In genomic region chr6:114719665-114720064, GRCm38 (mm10) we compare ENCODE assay signal across 18 mouse cellular contexts.
DNase-seq lines count a peak whose midpoint lies in the region; ATAC-seq and TF ChIP-seq lines count a peak whose summit lies in the region.
"Had no signal": no experiment of that assay in that cellular context is flagged by ENCODE, and none has a peak within 500 bp of the region (broad histone marks: within the 10 kb centered on the region; RNA-seq: fewer than 3 reads in every experiment).

No protein-coding gene starts in this region.

- no peak for TF ChIP-seq POLR2A in cortical plate, adult 2 months (IDR thresholded peaks at IDR 0.05; ENCODE audit: extremely low read depth, insufficient read depth, low read length)

- intact Hi-C loops in heart, postnatal 36 days (cut with DNase I): no loop called here

- TF ChIP-seq CTCF in cortical plate, adult 2 months (IDR thresholded peaks at IDR 0.05; ENCODE audit: extremely low read depth, insufficient read depth, low read length): no peak

- no peak overlapping the region for H3K4me3 ChIP-seq in heart, embryonic 10.5 days
- no peak overlapping the region for H3K4me3 ChIP-seq in kidney, embryonic 15.5 days (replicated peaks)
- H3K4me3 ChIP-seq in cortical plate, adult 2 months (ENCODE audit: insufficient read depth, low read length): no peak overlapping the region
- H3K4me3 ChIP-seq: embryonic facial prominence, embryonic 13.5 days; limb, embryonic 15.5 days; midbrain, embryonic 13.5 days had no signal

- 0 out of 2 replicates have a peak overlapping the region, but pooled peaks have one; percentile 71 for H3K27ac ChIP-seq in heart, embryonic 10.5 days
- no peak overlapping the region for H3K27ac ChIP-seq in kidney, embryonic 15.5 days
- peak overlapping the region; percentile 4; the same call in 1 of the 2 replicates for H3K27ac ChIP-seq in cortical plate, adult 2 months (ENCODE audit: insufficient read depth, low read length)
- H3K27ac ChIP-seq: embryonic facial prominence, embryonic 13.5 days; macrophage; midbrain, embryonic 13.5 days had no signal

- no peak for ATAC-seq in kidney, embryonic 15.5 days (replicated peaks; ENCODE audit: low FRiP score)
- ATAC-seq: intestine, embryonic 16.5 days; liver, postnatal 0 days; midbrain, embryonic 13.5 days had no signal

- 0 out of 2 replicates have a peak, but pooled peaks cover 4% of the 10 kb centered on the region for H3K36me3 ChIP-seq in heart, embryonic 10.5 days
- no peaks in the 10 kb centered on the region for H3K36me3 ChIP-seq in kidney, embryonic 15.5 days
- H3K36me3 ChIP-seq: embryonic facial prominence, embryonic 13.5 days; limb, embryonic 15.5 days; midbrain, embryonic 13.5 days had no signal

- H3K9ac ChIP-seq in kidney, embryonic 15.5 days: no peak overlapping the region
- H3K9ac ChIP-seq: embryonic facial prominence, embryonic 13.5 days; limb, embryonic 15.5 days; liver, postnatal 0 days; midbrain, embryonic 13.5 days had no signal

- 27% methylated on average over 8 of the region's 8 CpGs for WGBS in heart, embryonic 10.5 days
- 61% methylated on average over 8 of the region's 8 CpGs for WGBS in kidney, embryonic 15.5 days

- no peaks in the 10 kb centered on the region for H3K9me3 ChIP-seq in heart, embryonic 10.5 days
- H3K9me3 ChIP-seq in kidney, embryonic 15.5 days (replicated peaks): no peaks in the 10 kb centered on the region
- H3K9me3 ChIP-seq: embryonic facial prominence, embryonic 13.5 days; limb, embryonic 15.5 days; midbrain, embryonic 13.5 days had no signal

- H3K4me2 ChIP-seq in kidney, embryonic 15.5 days: no peak overlapping the region
- H3K4me2 ChIP-seq: embryonic facial prominence, embryonic 13.5 days; limb, embryonic 15.5 days; midbrain, embryonic 13.5 days had no signal

- 0 out of 2 replicates have a peak, but pooled peaks cover 2% of the 10 kb centered on the region for H3K27me3 ChIP-seq in heart, embryonic 10.5 days (ENCODE audit: insufficient read depth, poor library complexity, severe bottlenecking)
- no peaks in the 10 kb centered on the region for H3K27me3 ChIP-seq in kidney, embryonic 15.5 days
- H3K27me3 ChIP-seq: embryonic facial prominence, embryonic 13.5 days; limb, embryonic 15.5 days; midbrain, embryonic 13.5 days had no signal

- peak; percentile 31 for DNase-seq in adrenal gland, adult 2 months
- no peak for DNase-seq in adrenal gland, postnatal 4 days (ENCODE audit: low spot score in 2 of 2)
- no peak for DNase-seq in heart, embryonic 10.5 days (ENCODE audit: low spot score)
- DNase-seq in heart, postnatal 36 days: no peak
- peak; percentile 16 for DNase-seq in kidney, adult 9 months
- DNase-seq in cerebellum, adult 9-11 months: no peak
- DNase-seq: adrenal gland, postnatal 25 days; cerebellum, adult 8-10 months; gastrocnemius, postnatal 14 days; liver, postnatal 0 days; right cerebral cortex, postnatal 4 days had no signal

- H3K4me1 ChIP-seq in heart, embryonic 10.5 days: peaks cover 42% of the 10 kb centered on the region
- H3K4me1 ChIP-seq in kidney, embryonic 15.5 days: peaks cover 33% of the 10 kb centered on the region
- peaks cover 6% of the 10 kb centered on the region; the same call in 1 of the 2 replicates for H3K4me1 ChIP-seq in cortical plate, adult 2 months (ENCODE audit: control insufficient read depth, insufficient read depth, low read length)

Comparison
In these comparisons a context has a peak if more than half of its experiments do, and no peak if none do; other contexts are left out.
1. DNase-seq: peak in adrenal gland, adult 2 months (single experiment) and kidney, adult 9 months (single experiment); none in adrenal gland, postnatal 4 days (0 of 2), heart, embryonic 10.5 days (single experiment), heart, postnatal 36 days (0 of 2) and cerebellum, adult 9-11 months (single experiment).